Mouse (Mus musculus) forebrain, embryonic 14.5 days (tissue): ENCODE measurements around the gene Zdhhc24. TPM values are rescaled to one million over a fixed set of nuclear protein-coding genes. Genes with fewer than 3 reads are reported as not detected.

Source experiments
- ATAC-seq: fragments of 200-750 bp; cut with Nextera tagmentation; 2 replicates; pipeline ENCODE4 v1.8.0; 2017; ENCODE audit warnings: mild to moderate bottlenecking, moderate library complexity
- DNase-seq: peaks from one replicate; pipeline ENCODE4 v3.0.0-alpha.2; 2015; ENCODE audit warnings: low spot score
- H3K27ac ChIP-seq: fragments of 300-500 bp; sonication (generic); 2 replicates; pipeline ENCODE4 v1.5.1; 2014; ENCODE audit warnings: low read depth, mild to moderate bottlenecking, control low read depth, low read length, moderate library complexity
- H3K27me3 ChIP-seq: fragments of 300-500 bp; sonication (generic); replicated peaks from 2 replicates; pipeline ENCODE4 v1.6.1; 2014; ENCODE audit warnings: low read length, control low read depth, mixed read lengths; ENCODE audit not compliant: control insufficient read depth, insufficient read depth
- H3K36me3 ChIP-seq: fragments of 300-500 bp; sonication (generic); 2 replicates; pipeline ENCODE4 v1.6.1; 2014; ENCODE audit warnings: low read length, control low read depth; ENCODE audit not compliant: control insufficient read depth, insufficient read depth
- H3K4me1 ChIP-seq: fragments of 300-500 bp; sonication (generic); 2 replicates; pipeline ENCODE4 v1.6.1; 2014; ENCODE audit warnings: antibody characterized with exemption, low read length, control low read depth; ENCODE audit not compliant: control insufficient read depth, insufficient read depth
- H3K4me2 ChIP-seq: fragments of 300-500 bp; sonication (generic); 2 replicates; pipeline ENCODE4 v1.6.1; 2014; ENCODE audit warnings: mild to moderate bottlenecking, control low read depth, low read length
- H3K4me3 ChIP-seq: fragments of 300-500 bp; sonication (generic); 2 replicates; pipeline ENCODE4 v1.5.1; 2014; ENCODE audit warnings: low read depth, low read length, control low read depth
- H3K9ac ChIP-seq: fragments of 300-500 bp; sonication (generic); 2 replicates; pipeline ENCODE4 v1.6.1; 2014; ENCODE audit warnings: mild to moderate bottlenecking, low read length, control low read depth, moderate library complexity
- H3K9me3 ChIP-seq: fragments of 300-500 bp; sonication (generic); replicated peaks from 2 replicates; pipeline ENCODE4 v1.6.1; 2016; ENCODE audit warnings: low read length, control low read depth, mixed read lengths; ENCODE audit not compliant: control insufficient read depth
- WGBS: fragments of 180-500 bp; shearing (Covaris S2); extraction: QIAGEN DNeasy Blood & Tissue Kit; methylation state at CpG from one replicate; pipeline ENCODE4 v1.1.7; 2014; 5-methylcytosine and 5-hydroxymethylcytosine counted together
- polyA plus RNA-seq: library from polyadenylated mRNA; unstranded; fragments of >200 nt; fragmentation: Nextera tagmentation; extraction: Ambion mirVana; gene quantifications from 2 replicates; pipeline ENCODE4 v1.2.1, GENCODE M21; 2014

Zdhhc24 gene
- polyA plus RNA-seq, 1 experiment from 2014 or later = 11.4 TPM

DNA sequence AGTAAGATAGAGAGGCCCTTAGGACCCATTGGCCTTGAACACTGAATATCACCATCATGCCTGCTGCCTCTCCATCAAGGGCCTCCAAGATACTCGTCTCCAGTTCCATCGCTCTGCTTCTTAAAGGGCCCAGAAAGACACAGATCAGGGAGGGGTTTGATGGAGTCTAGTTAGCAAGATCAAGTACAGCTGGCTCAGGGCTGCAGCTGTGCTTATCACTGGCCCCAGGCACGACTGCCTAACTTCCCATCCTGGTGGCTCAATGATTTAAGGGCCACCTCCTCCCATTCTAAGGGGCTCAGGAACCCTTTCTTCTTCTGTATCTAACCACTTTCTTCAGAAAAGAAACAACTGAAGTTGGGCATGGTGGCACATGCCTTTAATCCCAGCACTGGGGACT is 13.3 kb downstream of the Zdhhc24 start:
- peaks cover 41% of the 10 kb centered on the region for H3K36me3 ChIP-seq

DNA sequence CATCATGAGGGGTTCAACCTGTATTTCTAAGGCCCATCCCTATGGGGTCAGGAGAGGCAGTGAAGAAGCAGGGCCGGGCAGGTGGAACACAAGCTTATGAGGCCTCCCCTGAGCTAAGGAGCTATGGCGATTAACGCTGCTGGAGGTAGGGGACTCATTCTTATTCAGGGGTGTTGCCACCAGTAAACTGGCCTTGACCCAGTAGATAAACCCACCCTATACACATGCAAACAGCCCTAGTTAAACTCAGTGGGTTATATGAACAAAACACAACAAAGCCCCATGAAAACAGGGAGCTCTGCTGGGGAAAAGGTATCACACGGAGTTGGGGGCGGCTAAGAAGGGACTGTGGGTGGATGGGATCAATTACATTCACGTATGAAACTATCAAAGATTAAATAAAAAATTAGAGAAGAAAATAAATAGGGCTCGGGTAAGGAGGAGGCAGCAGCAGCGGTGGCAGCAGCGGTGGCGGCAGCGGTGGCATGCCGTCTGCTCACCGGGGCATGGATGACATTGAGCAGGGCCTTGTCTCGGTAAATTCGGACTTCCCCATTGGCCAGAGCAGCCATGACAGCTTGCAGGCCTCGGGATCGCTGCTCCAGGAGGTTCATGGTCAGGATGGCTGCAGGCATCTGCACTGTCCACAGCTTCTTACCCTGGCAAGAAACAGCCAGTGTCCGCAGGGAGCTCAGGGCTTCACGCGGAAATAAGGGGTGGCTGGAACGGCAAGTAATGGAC is 18.5 kb downstream of the Zdhhc24 start:
- H3K36me3 ChIP-seq = peaks cover 53% of the 10 kb centered on the region

More for the DNA sequence above, 13.3 kb downstream of the Zdhhc24 start:
- Histone ChIP-seq H3K27me3 (no peaks in the 10 kb centered on the region), H3K4me3 (no peak overlapping the region), H3K4me1 (no peaks in the 10 kb centered on the region), H3K9ac (no peak overlapping the region), H3K4me2 (no peak overlapping the region), H3K9me3 (no peaks in the 10 kb centered on the region), H3K27ac (no peak overlapping the region)
- no peak for ATAC-seq
- WGBS = 86% methylated on average over 3 of the region's 3 CpGs
- no peak for DNase-seq

DNA sequence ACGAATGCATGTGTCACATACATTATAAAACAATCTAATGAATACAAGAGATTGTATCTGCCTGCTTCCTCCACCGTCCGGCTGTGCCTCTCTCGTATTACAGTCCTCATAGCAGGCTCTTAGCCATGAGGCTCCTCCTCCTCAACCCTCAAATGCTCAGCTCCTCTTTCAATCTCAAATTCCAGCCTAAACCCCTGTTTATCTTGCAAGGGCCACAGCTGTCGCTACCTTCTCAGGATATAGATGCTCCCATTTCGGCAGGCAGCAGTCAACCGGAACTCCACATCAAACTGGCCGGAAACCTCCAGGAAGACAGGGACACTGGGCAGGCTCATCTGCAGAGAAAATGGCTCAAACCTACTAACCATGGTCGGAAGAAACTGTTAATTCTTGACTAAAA is 20.5 kb downstream of the Zdhhc24 start:
- WGBS = 91% methylated on average over 9 of the region's 9 CpGs
- Histone ChIP-seq H3K36me3 (peaks cover 61% of the 10 kb centered on the region), H3K4me1 (no peaks in the 10 kb centered on the region), H3K4me2 (no peak overlapping the region), H3K27me3 (no peaks in the 10 kb centered on the region), H3K9ac (no peak overlapping the region), H3K9me3 (no peaks in the 10 kb centered on the region), H3K27ac (no peak overlapping the region), H3K4me3 (no peak overlapping the region)
- ATAC-seq (no peak), DNase-seq (no peak)

More for the DNA sequence above, 18.5 kb downstream of the Zdhhc24 start:
- H3K9me3 ChIP-seq = no peaks in the 10 kb centered on the region
- no peak overlapping the region for H3K4me2 ChIP-seq
- no peak overlapping the region for H3K9ac ChIP-seq
- no peak overlapping the region for H3K27ac ChIP-seq
- no peaks in the 10 kb centered on the region for H3K4me1 ChIP-seq
- H3K4me3 ChIP-seq = no peak overlapping the region
- no peak for DNase-seq
- no peak for ATAC-seq
- 50% methylated on average over 21 of the region's 21 CpGs for WGBS
- H3K27me3 ChIP-seq = no peaks in the 10 kb centered on the region

DNA sequence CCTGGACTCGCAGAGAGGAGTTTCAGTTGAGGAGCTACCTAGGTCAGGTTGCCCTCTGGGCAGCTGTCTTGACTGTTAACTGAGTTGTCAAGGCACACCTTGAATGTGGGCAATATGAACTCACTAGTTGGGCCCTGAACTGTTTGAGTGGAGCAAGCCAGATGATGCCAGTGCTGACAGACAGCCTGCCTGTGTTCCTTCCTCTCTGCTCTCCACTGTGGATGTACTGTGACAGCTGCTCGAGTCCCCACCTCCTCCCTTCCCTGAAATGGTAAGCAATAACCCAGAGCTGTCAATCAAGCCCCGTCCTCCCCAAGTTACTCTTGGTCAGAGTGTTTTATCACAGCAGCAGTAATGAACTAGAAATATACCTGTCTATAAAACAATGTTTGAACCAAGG is 21.4 kb downstream of the Zdhhc24 start:
- H3K36me3 ChIP-seq = peaks cover 58% of the 10 kb centered on the region
- H3K4me1 ChIP-seq = no peaks in the 10 kb centered on the region

DNA sequence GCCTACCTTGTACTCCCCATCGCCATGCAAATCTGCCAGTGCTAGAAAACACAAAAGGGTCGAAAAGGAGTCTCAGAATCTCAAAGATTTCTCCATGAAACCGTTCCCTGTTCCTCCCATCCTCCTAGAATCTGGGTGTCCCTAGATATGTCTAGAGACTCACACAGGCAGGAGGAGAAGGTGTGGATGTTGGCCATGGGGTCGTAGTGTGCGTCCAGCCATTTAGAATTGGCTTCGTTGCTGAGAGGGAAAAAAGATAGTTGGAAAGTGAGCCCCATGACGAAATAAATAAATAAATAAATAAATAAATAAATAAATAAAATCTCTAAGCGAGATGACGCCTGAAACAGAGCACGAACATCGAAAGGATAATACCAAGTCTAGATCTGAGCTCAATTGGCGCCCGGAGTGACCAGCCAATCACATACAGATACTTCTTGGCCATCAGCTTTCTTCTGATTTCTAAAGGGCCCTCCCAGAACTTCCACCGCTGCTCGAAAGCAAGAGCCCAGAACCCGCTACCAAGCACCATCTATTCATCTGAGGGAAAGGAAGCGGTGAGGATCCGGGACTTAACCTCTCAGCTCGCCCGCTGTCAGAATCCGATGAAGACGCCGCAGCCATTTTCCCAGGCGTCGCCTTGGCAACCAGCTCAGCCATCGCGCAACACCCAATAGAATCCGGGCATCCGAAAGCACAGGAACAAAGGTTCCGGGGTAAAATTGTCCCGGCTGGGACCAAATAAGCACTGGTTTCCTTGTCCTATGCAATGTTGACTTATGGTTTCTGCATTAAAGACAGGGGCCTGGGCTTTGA is 27.7 kb downstream of the Zdhhc24 start, which contains the start of gene Bbs1:
Bbs1 (minus strand) TSS at position 650 of the 816 bp plus-strand sequence.
- no peaks in the 10 kb centered on the region for H3K9me3 ChIP-seq
- DNase-seq = peak; percentile 91
- 8% methylated on average over 31 of the region's 31 CpGs for WGBS
- peak within 1 kb of the TSS; percentile 69 for H3K9ac ChIP-seq
- H3K4me3 ChIP-seq = peak within 1 kb of the TSS; percentile 68
- H3K27me3 ChIP-seq = no peaks in the 10 kb centered on the region
- H3K36me3 ChIP-seq = peaks cover 47% of the 10 kb centered on the region
- peak within 1 kb of the TSS; percentile 71 for H3K27ac ChIP-seq
- H3K4me1 ChIP-seq = 0 out of 2 replicates have a peak, but pooled peaks cover 4% of the 10 kb centered on the region
- peak; percentile 79 for ATAC-seq
- peak within 1 kb of the TSS; percentile 76 for H3K4me2 ChIP-seq

More for the DNA sequence above, 21.4 kb downstream of the Zdhhc24 start:
- DNase-seq = no peak
- Histone ChIP-seq H3K9me3 (no peaks in the 10 kb centered on the region), H3K4me3 (no peak overlapping the region), H3K4me2 (no peak overlapping the region), H3K27ac (no peak overlapping the region), H3K27me3 (no peaks in the 10 kb centered on the region), H3K9ac (no peak overlapping the region)
- WGBS = 85% methylated on average over 3 of the region's 3 CpGs
- no peak for ATAC-seq

DNA sequence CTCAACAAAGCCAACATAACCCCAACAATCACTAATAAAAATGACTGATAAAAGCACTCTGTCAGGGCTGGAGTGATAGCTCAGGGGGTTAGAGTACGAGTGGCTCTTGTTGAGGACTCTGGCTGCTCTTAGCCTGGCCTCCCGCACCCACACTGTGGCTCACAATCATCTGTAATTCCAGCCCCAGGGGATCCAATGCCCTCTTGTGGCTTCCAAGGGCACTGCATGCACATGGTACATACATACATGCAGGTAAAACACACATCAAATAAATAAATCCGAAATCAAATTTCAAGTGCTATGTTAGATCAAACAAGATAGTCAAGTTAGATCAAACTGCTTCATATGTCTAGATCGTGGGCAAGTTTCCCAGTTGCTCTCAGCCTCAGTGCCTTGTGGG is 29.6 kb downstream of the Zdhhc24 start:
- no peak overlapping the region for H3K4me2 ChIP-seq
- no peaks in the 10 kb centered on the region for H3K9me3 ChIP-seq
- H3K27ac ChIP-seq = no peak overlapping the region
- H3K36me3 ChIP-seq = peaks cover 55% of the 10 kb centered on the region
- no peak for ATAC-seq
- WGBS = 86% methylated on average over 4 of the region's 4 CpGs
- 0 out of 2 replicates have a peak, but pooled peaks cover 4% of the 10 kb centered on the region for H3K4me1 ChIP-seq
- H3K4me3 ChIP-seq = no peak overlapping the region
- no peak overlapping the region for H3K9ac ChIP-seq
- H3K27me3 ChIP-seq = no peaks in the 10 kb centered on the region
- DNase-seq = peak; percentile 26

DNA sequence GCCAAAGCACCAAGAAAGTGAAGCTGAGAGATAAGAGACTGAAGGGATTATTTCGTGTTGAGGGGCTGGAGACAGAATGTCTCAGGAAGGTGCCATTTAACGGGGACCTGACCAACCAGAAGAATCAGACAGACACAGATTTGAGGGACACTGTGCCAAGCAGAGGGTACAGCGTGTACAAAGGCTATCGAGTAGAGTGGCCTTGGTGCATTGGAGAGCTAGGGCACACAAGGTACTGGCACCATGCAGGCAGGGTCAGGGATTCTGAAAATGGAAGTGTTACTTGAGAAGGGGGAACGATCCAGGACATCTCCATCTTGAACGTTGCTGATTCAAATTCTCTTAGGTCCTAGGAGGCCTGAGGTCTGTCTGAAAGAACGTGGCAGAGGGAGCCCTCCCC is 30.9 kb downstream of the Zdhhc24 start:
- WGBS = 92% methylated on average over 7 of the region's 7 CpGs
- H3K36me3 ChIP-seq = peaks cover 61% of the 10 kb centered on the region

DNA sequence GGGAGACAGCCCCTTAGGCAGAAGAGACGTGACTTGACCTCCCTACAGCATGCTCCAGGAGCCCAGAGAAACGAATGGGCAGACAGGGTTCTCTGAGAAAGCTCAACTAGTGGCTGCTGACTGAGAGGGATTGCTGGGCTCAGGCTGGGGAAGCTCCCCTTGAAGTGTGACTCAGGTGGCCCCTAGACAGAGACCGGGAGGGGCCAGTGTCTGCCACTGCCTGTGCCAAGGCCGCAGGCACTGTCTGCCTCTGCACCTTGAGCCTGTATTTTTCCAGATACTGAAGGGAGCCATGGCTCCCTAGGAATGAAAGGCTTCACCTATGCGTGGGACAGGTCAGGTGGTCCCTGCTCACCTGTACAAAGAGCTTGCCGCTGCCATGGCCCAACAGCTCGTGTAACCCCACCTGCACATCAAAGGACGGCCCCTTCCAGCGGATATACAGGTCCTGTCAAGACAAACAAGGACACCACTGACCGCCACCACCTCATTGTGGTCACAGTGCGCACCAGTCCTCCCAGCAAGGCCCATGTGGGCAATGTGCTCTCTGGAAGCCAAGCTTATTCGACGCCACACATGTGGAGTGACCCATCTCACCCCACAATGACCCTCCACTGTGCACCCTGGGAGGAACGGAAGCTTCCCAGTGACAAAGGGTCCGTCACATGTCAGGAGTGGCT is 37.6 kb downstream of the Zdhhc24 start:
- no peak overlapping the region for H3K4me2 ChIP-seq
- DNase-seq (no peak), ATAC-seq (no peak)
- WGBS = 89% methylated on average over 15 of the region's 15 CpGs
- peaks cover 96% of the 10 kb centered on the region for H3K36me3 ChIP-seq
- no peaks in the 10 kb centered on the region for H3K9me3 ChIP-seq
- no peak overlapping the region for H3K9ac ChIP-seq
- H3K27ac ChIP-seq = no peak overlapping the region
- H3K4me1 ChIP-seq = no peaks in the 10 kb centered on the region
- H3K4me3 ChIP-seq = no peak overlapping the region
- H3K27me3 ChIP-seq = no peaks in the 10 kb centered on the region

More for the DNA sequence above, 30.9 kb downstream of the Zdhhc24 start:
- Histone ChIP-seq H3K4me2 (no peak overlapping the region), H3K27me3 (no peaks in the 10 kb centered on the region), H3K4me3 (no peak overlapping the region), H3K9me3 (no peaks in the 10 kb centered on the region), H3K9ac (no peak overlapping the region), H3K27ac (no peak overlapping the region), H3K4me1 (0 out of 2 replicates have a peak, but pooled peaks cover 4% of the 10 kb centered on the region)
- ATAC-seq (no peak), DNase-seq (no peak)
